Mouse (Mus musculus) liver, postnatal 0 days (tissue): Measurements from ENCODE around the gene Fxr2. TPM values are rescaled to one million over a fixed set of nuclear protein-coding genes. Genes with fewer than 3 reads are reported as not detected.

ENCODE experiments used
- ATAC-seq: fragments of 200-750 bp; cut with Nextera tagmentation; 2 replicates; pipeline ENCODE4 v1.8.0; 2017; ENCODE audit warnings: mild to moderate bottlenecking, moderate library complexity
- DNase-seq: peaks from one replicate; pipeline ENCODE4 v3.0.0-alpha.2; 2016
- H3K27ac ChIP-seq: fragments of 300-500 bp; sonication (generic); 2 replicates; pipeline ENCODE4 v1.5.1; 2014; ENCODE audit warnings: antibody characterized with exemption, moderate library complexity, mild to moderate bottlenecking, low read depth
- H3K27me3 ChIP-seq: fragments of 300-500 bp; sonication (generic); 2 replicates; pipeline ENCODE4 v1.6.1; 2014; ENCODE audit warnings: low read length, control low read depth, mixed read lengths; ENCODE audit not compliant: insufficient read depth
- H3K36me3 ChIP-seq: fragments of 300-500 bp; sonication (generic); replicated peaks from 2 replicates; pipeline ENCODE4 v1.6.1; 2014; ENCODE audit warnings: mild to moderate bottlenecking, control low read depth, low read length, moderate library complexity, mixed read lengths; ENCODE audit not compliant: insufficient read depth
- H3K4me1 ChIP-seq: fragments of 300-500 bp; sonication (generic); 2 replicates; pipeline ENCODE4 v1.6.1; 2014; ENCODE audit warnings: antibody characterized with exemption, mild to moderate bottlenecking, control low read depth; ENCODE audit not compliant: insufficient read depth
- H3K4me2 ChIP-seq: fragments of 300-500 bp; sonication (generic); 2 replicates; pipeline ENCODE4 v1.6.1; 2014; ENCODE audit warnings: low read depth, mild to moderate bottlenecking, low read length, moderate library complexity, mixed read lengths
- H3K4me3 ChIP-seq: fragments of 300-500 bp; sonication (generic); 2 replicates; pipeline ENCODE4 v1.5.1; 2014; ENCODE audit warnings: low read depth, low read length
- H3K9ac ChIP-seq: fragments of 300-500 bp; sonication (generic); replicated peaks from 2 replicates; pipeline ENCODE4 v1.6.1; 2014; ENCODE audit warnings: mild to moderate bottlenecking, moderate library complexity
- H3K9me3 ChIP-seq: fragments of 300-500 bp; sonication (generic); 2 replicates; pipeline ENCODE4 v1.6.1; 2016; ENCODE audit warnings: mild to moderate bottlenecking, control low read depth, low read length, mixed read lengths
- CTCF ChIP-seq: sonication (generic); IDR thresholded peaks from 2 replicates; pipeline ENCODE4 v1.5.1; 2016; ENCODE audit warnings: antibody characterized with exemption, low read depth
- EP300 ChIP-seq: IDR thresholded peaks from 2 replicates; pipeline ENCODE4 v1.6.1; 2016; ENCODE audit warnings: antibody characterized with exemption, low read depth, mild to moderate bottlenecking
- WGBS: fragments of 180-500 bp; shearing (Covaris S2); extraction: QIAGEN DNeasy Blood & Tissue Kit; methylation state at CpG from one replicate; pipeline ENCODE4 v1.1.7; 2014; ENCODE audit not compliant: insufficient replicate concordance; 5-methylcytosine and 5-hydroxymethylcytosine counted together
- polyA plus RNA-seq: library from polyadenylated mRNA; unstranded; fragments of >200 nt; fragmentation: Nextera tagmentation; extraction: Ambion mirVana; gene quantifications from 2 replicates; pipeline ENCODE4 v1.2.1, GENCODE M21; 2015

Gene Fxr2
- polyA plus RNA-seq, result 6.8 TPM in 2 replicates

GRCm38 (mm10) chr11:69632284-69633089, at the start of gene Fxr2:
TSS of gene Fxr2 (plus strand) at chr11:69632990.
- H3K9ac ChIP-seq, result peak within 1 kb of the TSS; percentile 96
- TF ChIP-seq EP300, result no peak
- peak; percentile 98 for TF ChIP-seq CTCF
- peaks cover 4% of the 10 kb centered on the region; the same call in 1 of the 2 replicates for H3K36me3 ChIP-seq
- ATAC-seq (peak; percentile 95), DNase-seq (peak; percentile 100)
- peaks cover 22% of the 10 kb centered on the region for H3K4me1 ChIP-seq
- H3K27ac ChIP-seq, result peak within 1 kb of the TSS; percentile 97
- under 1% methylated on average over 44 of the region's 56 CpGs for WGBS
- peak within 1 kb of the TSS; percentile 87 for H3K4me3 ChIP-seq
- no peaks in the 10 kb centered on the region for H3K9me3 ChIP-seq
- no peaks in the 10 kb centered on the region for H3K27me3 ChIP-seq
- peak within 1 kb of the TSS; percentile 88 for H3K4me2 ChIP-seq

- Histone ChIP-seq H3K9ac (no peak overlapping the region), H3K36me3 (peaks cover 32% of the 10 kb centered on the region), H3K4me1 (peaks cover 37% of the 10 kb centered on the region), H3K27ac (peak overlapping the region; percentile 82; the same call in 1 of the 2 replicates), H3K27me3 (no peaks in the 10 kb centered on the region), H3K4me3 (no peak overlapping the region), H3K9me3 (no peaks in the 10 kb centered on the region), H3K4me2 (no peak overlapping the region)
- 72% methylated on average over 7 of the region's 7 CpGs for WGBS
- TF ChIP-seq CTCF, result no peak
- no peak for TF ChIP-seq EP300
- ATAC-seq (no peak), DNase-seq (no peak)
Observed at GRCm38 (mm10) chr11:69584008-69584407, 48.8 kb upstream of the Fxr2 start.

- ATAC-seq (no peak), DNase-seq (no peak)
- H3K4me2 ChIP-seq, result peak overlapping the region; percentile 57; the same call in 1 of the 2 replicates
- H3K27me3 ChIP-seq, result no peaks in the 10 kb centered on the region
- TF ChIP-seq CTCF (no peak), EP300 (no peak)
- H3K36me3 ChIP-seq, result peaks cover 42% of the 10 kb centered on the region
- WGBS, result 84% methylated on average over 13 of the region's 13 CpGs
- H3K9me3 ChIP-seq, result no peaks in the 10 kb centered on the region
- peaks cover 42% of the 10 kb centered on the region for H3K4me1 ChIP-seq
- H3K27ac ChIP-seq, result peak overlapping the region; percentile 82
- H3K4me3 ChIP-seq, result 0 out of 2 replicates have a peak overlapping the region, but pooled peaks have one; percentile 4
- no peak overlapping the region for H3K9ac ChIP-seq
Observed at GRCm38 (mm10) chr11:69584937-69585336, 47.9 kb upstream of the Fxr2 start.

- H3K4me3 ChIP-seq, result peak overlapping the region; percentile 9; the same call in 1 of the 2 replicates
- peak overlapping the region; percentile 57 for H3K4me2 ChIP-seq
- peak; percentile 85 for TF ChIP-seq EP300
- no peak for TF ChIP-seq CTCF
- peak overlapping the region; percentile 39; the same call in 1 of the 2 replicates for H3K9ac ChIP-seq
- ATAC-seq, result peak; percentile 69
- no peaks in the 10 kb centered on the region for H3K9me3 ChIP-seq
- DNase-seq, result peak; percentile 55
- peak overlapping the region; percentile 82 for H3K27ac ChIP-seq
- WGBS, result 44% methylated on average over 7 of the region's 7 CpGs
- peaks cover 49% of the 10 kb centered on the region for H3K4me1 ChIP-seq
- H3K36me3 ChIP-seq, result peaks cover 50% of the 10 kb centered on the region
- no peaks in the 10 kb centered on the region for H3K27me3 ChIP-seq
Observed at GRCm38 (mm10) chr11:69585718-69586325, 47.0 kb upstream of the Fxr2 start.

GRCm38 (mm10) chr11:69589207-69589834, 43.5 kb upstream of the Fxr2 start:
- Histone ChIP-seq H3K27ac (peak overlapping the region; percentile 51), H3K9ac (peak overlapping the region; percentile 38), H3K9me3 (no peaks in the 10 kb centered on the region), H3K4me3 (no peak overlapping the region), H3K27me3 (no peaks in the 10 kb centered on the region), H3K4me2 (peak overlapping the region; percentile 44), H3K4me1 (peaks cover 37% of the 10 kb centered on the region), H3K36me3 (peaks cover 53% of the 10 kb centered on the region)
- TF ChIP-seq CTCF, result no peak
- peak; percentile 78; the same call in 1 of the 2 replicates for TF ChIP-seq EP300
- 67% methylated on average over 22 of the region's 22 CpGs for WGBS
- ATAC-seq, result peak; percentile 20; the same call in 1 of the 2 replicates
- peak; percentile 16 for DNase-seq
